Mouse (Mus musculus): ENCODE measurements around the gene Prss21.
"Not testable (repeated sequence)": the region's sequence is repeated elsewhere in the genome, so short reads cannot be mapped to it uniquely, and the experiment has no call there.

Gene Prss21

DNA sequence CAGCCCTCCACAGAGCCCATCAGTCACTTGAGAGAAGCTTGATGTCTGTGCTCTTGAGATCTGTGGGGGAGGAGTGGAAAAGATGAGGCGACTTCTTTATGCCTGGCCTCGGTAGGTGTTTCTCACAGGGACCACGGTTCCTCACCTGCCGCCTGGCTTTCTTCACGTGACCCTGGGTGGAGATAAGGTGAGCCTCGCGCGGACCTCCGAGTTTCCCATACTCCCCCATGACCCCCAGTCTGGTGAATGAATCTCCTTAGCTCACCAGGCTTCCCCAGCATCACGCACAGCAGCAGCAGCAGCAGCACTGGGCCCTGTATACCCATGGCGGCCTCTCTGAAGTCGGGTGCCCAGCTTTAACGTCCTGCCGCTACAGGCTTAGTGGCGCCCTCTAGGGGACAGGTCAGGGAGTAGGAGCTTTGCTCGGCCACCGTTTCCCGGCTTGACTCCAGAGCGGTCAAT lies 24.0 kb upstream of the Prss21 start, which contains the start of the genes Prss32 and Prss41:
Gene Prss32, plus strand, starts transcription at position 44 of the 462 bp plus-strand sequence.
Gene Prss41, minus strand, starts transcription at position 361 of the 462 bp plus-strand sequence.
- DNase-seq (ENCODE audit: low read depth, low spot score): peak; percentile 74
- no peaks in the 10 kb centered on the region; the same call in 1 of the 2 replicates for H3K27me3 ChIP-seq (ENCODE audit: control insufficient read depth, insufficient read depth, low read length, poor library complexity, severe bottlenecking)
- no peaks in the 10 kb centered on the region for H3K36me3 ChIP-seq (ENCODE audit: control insufficient read depth, insufficient read depth, low read length, poor library complexity, severe bottlenecking)

DNA sequence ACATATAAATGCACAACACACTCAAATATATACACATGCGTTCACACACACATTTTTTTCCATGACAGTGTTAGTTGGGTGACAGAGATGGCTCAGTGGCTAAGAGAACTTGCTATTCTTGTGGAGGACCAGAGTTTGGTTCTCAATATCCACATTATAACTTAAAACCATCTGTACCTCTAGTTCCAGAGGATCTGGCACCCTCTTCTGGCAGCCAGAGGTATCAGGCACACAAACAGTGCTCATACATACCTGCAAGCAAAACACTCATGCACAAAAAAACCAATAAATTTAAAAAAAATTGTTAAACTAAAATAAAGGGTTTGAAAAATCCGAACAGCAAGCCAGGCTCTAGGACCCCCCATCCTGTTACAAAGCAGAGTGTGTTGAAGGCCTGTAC lies 17.8 kb upstream of the Prss21 start:
- peak; percentile 37 for DNase-seq (ENCODE audit: low read depth, low spot score)
- Histone ChIP-seq H3K27me3 (ENCODE audit: control insufficient read depth, insufficient read depth, low read length, poor library complexity, severe bottlenecking) (no peaks in the 10 kb centered on the region), H3K36me3 (ENCODE audit: control insufficient read depth, insufficient read depth, low read length, poor library complexity, severe bottlenecking) (no peaks in the 10 kb centered on the region)

DNA sequence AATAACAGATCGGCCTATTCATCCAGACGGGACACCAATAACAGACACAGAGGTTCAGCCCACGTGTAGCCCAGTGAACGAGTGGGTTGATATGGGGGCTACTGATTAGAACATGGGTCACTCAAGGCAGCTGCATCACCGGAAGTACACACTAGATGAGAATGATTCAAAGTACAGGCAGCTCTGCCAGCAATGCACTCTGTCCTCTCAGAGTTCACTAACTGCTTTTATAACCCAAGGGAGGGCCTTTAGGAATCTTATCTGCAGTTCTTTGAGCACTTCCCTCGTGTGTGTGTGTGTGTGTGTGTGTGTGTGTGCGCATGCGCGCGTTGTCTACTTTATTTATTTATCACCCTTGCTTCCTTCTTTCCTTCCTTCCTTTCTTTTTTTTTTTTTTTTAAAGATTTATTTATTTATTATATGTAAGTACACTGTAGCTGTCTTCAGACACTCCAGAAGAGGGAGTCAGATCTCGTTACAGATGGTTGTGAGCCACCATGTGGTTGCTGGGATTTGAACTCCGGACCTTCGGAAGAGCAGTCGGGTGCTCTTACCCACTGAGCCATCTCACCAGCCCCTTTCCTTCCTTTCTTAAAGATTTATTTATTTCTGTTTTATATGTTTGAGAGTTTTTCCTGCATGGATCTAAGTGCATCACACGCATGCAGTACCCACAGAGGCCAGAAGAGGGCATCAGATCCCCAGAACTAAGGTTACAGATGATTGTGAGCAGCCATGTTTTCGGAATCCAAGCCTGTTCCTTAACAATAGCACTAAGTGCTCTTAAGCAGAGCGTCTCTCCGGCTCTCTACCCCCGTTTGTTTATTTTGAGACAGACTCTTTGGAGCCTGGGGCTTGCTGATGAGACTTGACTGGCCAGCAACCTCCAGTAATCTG lies 16.8 kb upstream of the Prss21 start:
- H3K36me3 ChIP-seq (ENCODE audit: control insufficient read depth, insufficient read depth, low read length, poor library complexity, severe bottlenecking): no peaks in the 10 kb centered on the region
- H3K27me3 ChIP-seq (ENCODE audit: control insufficient read depth, insufficient read depth, low read length, poor library complexity, severe bottlenecking): no peaks in the 10 kb centered on the region

DNA sequence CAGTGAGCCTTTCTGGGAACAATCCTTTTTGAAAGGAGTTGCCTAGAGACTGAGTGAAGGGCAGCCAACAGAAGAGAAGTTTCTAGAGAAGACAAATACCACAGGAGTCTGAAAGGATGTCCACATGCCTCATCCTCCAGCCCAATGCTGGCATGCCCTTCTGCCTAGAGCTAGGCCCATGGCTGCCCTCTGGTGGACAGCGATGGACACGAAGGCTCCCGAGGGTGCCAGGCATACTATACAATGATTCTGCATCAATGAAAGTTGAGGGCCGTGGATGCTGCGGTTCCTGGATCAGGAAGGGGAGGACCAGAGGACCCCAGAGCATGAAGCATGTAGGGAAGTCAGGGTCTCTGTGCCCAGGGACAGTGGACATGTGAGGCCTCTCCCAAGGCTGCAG lies 14.6 kb upstream of the Prss21 start:
- peak; percentile 69 for DNase-seq (ENCODE audit: low read depth, low spot score)
- no peaks in the 10 kb centered on the region for H3K27me3 ChIP-seq (ENCODE audit: control insufficient read depth, insufficient read depth, low read length, poor library complexity, severe bottlenecking)
- no peaks in the 10 kb centered on the region for H3K36me3 ChIP-seq (ENCODE audit: control insufficient read depth, insufficient read depth, low read length, poor library complexity, severe bottlenecking)

More for the DNA sequence above, 16.8 kb upstream of the Prss21 start:
- peak; percentile 76 for DNase-seq (ENCODE audit: low read depth, low spot score)

DNA sequence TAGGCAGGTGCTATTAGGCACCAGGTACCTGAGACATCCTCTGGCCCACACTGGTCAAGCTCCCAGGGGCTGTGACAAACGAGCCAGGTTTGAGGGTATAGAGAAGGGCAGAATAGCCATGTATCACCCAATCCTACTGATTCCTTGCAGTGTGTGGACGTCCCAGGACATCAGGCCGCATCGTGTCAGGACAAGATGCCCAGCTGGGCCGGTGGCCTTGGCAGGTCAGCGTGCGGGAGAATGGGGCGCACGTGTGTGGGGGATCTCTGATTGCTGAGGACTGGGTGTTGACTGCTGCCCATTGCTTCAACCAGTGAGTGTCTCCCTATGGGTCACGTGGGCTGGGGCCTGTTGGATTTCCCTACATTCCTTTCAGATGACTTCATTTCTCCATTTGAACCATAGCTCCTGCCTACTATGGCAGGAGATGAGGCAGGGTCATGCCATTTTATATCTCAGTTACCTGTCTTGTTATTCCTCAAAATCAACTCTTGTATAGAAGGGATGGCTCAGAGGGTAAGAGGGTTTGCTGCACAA lies 13.6 kb upstream of the Prss21 start:
- H3K36me3 ChIP-seq (ENCODE audit: control insufficient read depth, insufficient read depth, low read length, poor library complexity, severe bottlenecking): no peaks in the 10 kb centered on the region
- DNase-seq (ENCODE audit: low read depth, low spot score): no peak
- H3K27me3 ChIP-seq (ENCODE audit: control insufficient read depth, insufficient read depth, low read length, poor library complexity, severe bottlenecking): no peaks in the 10 kb centered on the region

DNA sequence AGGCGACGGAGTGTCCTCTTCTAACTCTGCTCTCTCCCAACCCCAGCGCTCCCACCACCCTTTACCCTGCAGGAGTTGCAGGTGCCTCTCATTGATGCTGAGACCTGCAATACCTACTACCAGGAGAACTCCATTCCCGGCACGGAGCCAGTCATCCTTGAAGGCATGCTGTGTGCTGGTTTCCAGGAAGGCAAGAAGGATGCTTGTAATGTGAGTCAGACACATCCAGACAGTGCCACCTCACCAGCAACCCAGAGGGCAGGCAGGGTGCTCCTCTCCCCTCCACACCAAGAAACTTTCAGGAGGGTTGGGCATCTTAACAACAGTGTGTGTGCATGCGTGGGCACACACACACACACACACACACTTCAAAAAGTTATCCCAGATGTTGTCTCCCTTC lies 10.7 kb upstream of the Prss21 start:
- H3K36me3 ChIP-seq (ENCODE audit: control insufficient read depth, insufficient read depth, low read length, poor library complexity, severe bottlenecking): no peaks in the 10 kb centered on the region
- DNase-seq (ENCODE audit: low read depth, low spot score): no peak
- H3K27me3 ChIP-seq (ENCODE audit: control insufficient read depth, insufficient read depth, low read length, poor library complexity, severe bottlenecking): no peaks in the 10 kb centered on the region

DNA sequence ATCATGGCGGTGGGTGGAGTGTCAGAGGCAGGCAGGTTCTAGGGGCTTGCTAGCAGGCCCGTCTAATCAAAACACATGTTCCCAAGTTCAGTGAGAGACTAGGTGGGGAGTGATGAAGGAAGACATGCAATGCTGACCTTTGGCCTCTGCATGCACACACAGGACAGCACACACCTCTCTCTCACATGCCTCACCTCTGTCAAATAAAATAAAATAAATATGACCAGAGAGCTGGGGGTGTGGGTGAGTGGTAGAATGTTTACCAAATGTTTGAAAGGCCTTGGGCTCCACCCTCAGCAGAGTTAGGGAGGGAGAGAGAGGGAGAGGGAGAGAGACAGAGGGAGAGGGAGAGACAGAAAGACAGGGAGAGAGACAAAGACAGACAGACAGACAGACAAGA lies 9.9 kb upstream of the Prss21 start:
- Histone ChIP-seq H3K27me3 (ENCODE audit: control insufficient read depth, insufficient read depth, low read length, poor library complexity, severe bottlenecking) (no peaks in the 10 kb centered on the region), H3K36me3 (ENCODE audit: control insufficient read depth, insufficient read depth, low read length, poor library complexity, severe bottlenecking) (no peaks in the 10 kb centered on the region)
- DNase-seq (ENCODE audit: low read depth, low spot score): no peak

DNA sequence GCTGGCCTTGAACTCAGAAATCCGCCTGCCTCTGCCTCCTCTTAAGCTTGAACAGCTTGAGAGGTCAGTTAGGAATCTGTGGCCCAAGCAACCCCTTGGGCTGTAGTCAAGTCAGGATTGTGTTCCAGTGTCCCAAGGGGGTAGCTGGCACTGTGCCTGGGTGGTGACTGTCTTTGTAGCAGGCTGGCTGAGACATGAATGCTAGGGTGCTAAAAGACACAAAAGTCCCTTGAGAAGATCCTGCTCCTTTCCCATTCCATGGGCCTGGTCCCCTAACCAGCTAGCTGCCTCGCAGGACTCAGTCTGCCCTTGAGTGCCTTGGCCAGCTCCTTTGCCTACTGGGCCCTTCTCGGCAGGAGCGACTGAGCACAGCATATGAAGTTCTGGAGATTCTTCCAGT lies 4.9 kb upstream of the Prss21 start:
- Histone ChIP-seq H3K36me3 (ENCODE audit: control insufficient read depth, insufficient read depth, low read length, poor library complexity, severe bottlenecking) (no peaks in the 10 kb centered on the region), H3K27me3 (ENCODE audit: control insufficient read depth, insufficient read depth, low read length, poor library complexity, severe bottlenecking) (no peaks in the 10 kb centered on the region)
- no peak for DNase-seq (ENCODE audit: low read depth, low spot score)

DNA sequence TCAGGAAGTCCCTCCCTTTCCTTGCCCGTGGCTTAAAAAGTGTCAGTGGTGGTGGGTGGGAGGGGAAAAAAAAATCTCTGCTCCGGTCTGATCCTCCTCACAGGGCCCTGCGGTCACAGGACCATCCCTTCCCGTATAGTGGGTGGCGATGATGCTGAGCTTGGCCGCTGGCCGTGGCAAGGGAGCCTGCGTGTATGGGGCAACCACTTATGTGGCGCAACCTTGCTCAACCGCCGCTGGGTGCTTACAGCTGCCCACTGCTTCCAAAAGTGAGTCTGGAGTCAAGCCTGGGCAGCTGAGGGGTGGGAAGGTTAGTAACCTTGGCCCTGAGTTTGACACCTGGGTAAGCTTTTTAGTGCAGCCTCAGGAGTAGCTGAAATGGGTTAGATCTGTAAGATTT lies 657 bp downstream of the Prss21 start:
- no peak for DNase-seq (ENCODE audit: low read depth, low spot score)
- H3K36me3 ChIP-seq (ENCODE audit: control insufficient read depth, insufficient read depth, low read length, poor library complexity, severe bottlenecking): no peaks in the 10 kb centered on the region
- no peaks in the 10 kb centered on the region for H3K27me3 ChIP-seq (ENCODE audit: control insufficient read depth, insufficient read depth, low read length, poor library complexity, severe bottlenecking)

DNA sequence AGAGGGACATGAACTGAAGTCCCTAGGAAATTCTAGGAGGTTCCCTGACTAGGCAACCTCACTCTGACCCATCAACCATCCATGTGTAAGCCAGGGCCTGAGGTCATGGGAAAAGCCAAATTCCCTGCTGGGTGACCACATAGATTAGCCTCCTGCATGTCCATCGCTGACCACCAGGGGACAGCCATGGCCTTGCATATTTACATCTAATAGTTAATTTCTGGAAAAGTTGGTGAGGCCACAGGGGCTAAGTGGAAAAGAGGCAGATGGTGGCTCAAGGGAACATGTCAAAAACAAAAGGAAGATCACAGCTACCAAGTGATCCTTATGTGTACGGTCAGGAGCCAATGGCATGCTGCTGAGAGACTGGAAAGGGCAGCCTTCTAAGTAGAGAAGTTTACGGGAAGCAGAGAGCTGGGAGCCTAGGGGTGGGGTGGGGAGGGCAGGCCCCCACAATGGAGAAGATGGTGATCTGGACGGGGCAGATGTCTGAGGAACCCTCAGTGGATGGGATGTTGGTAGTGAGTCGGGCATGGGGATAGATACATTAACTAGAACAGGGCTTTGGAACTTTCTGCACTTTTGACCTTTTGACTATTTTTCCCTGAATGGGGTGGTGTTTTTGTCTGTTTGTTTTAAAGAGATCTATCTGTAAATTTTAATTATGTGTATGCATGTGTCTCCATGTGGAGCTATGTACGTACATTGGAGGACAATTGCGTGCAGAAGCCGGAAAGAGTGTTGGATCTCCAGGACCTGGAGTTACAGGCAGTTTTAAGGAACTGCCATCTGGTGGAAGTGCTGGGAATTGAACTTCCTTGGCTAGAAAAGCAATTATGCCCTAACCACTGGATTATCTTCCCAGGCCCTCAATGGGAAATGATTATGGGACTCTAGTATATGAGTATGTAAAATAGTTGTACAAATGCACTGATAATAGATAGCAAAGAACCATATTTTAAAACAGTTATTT lies 6.3 kb downstream of the Prss21 start:
- H3K27me3 ChIP-seq (ENCODE audit: control insufficient read depth, insufficient read depth, low read length, poor library complexity, severe bottlenecking): no peaks in the 10 kb centered on the region; the same call in 1 of the 2 replicates
- DNase-seq (ENCODE audit: low read depth, low spot score): peak; percentile 26
- H3K36me3 ChIP-seq (ENCODE audit: control insufficient read depth, insufficient read depth, low read length, poor library complexity, severe bottlenecking): no peaks in the 10 kb centered on the region

DNA sequence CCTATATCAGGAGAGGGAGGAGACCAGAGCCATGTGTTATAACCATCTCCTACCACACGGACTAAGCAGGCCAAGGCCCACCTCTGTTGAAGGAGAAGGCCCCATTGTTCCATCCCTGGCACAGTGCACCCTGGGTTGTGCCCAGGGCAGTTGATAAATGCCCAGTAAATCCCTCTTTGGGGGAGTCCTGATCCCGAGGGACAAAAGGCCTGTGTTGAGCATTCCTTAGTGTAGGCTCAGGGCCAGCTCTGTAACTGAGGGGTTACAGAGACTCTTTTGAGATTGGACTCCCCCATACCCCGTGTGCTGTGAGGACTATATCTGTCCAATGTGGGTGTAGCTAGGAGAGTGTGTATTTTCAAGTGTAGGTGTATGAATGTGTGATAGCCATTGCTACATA lies 8.9 kb downstream of the Prss21 start:
- no peak for DNase-seq (ENCODE audit: low read depth, low spot score)
- no peaks in the 10 kb centered on the region; the same call in 1 of the 2 replicates for H3K27me3 ChIP-seq (ENCODE audit: control insufficient read depth, insufficient read depth, low read length, poor library complexity, severe bottlenecking)
- H3K36me3 ChIP-seq (ENCODE audit: control insufficient read depth, insufficient read depth, low read length, poor library complexity, severe bottlenecking): no peaks in the 10 kb centered on the region

DNA sequence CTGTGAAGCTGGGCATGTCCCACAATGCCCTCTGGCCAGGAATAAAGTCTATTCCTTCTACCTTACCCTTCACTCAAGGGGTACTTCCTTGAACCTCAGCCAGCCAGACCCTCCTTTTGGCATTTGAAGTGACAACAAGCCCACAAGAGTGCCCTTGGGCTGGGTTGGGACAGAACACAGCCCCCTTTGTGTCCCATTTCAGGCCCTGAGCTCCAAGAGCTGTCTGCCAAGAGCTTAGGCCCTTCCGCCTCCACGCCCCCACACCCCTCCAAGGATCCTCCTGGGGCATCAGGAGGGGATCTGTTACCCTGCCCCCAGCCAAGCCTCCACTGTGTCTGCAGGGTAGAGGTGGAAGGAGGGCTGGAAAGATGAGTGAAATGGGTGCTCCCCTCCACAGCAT lies 9.3 kb downstream of the Prss21 start:
- no peaks in the 10 kb centered on the region; the same call in 1 of the 2 replicates for H3K27me3 ChIP-seq (ENCODE audit: control insufficient read depth, insufficient read depth, low read length, poor library complexity, severe bottlenecking)
- H3K36me3 ChIP-seq (ENCODE audit: control insufficient read depth, insufficient read depth, low read length, poor library complexity, severe bottlenecking): no peaks in the 10 kb centered on the region
- no peak for DNase-seq (ENCODE audit: low read depth, low spot score)

DNA sequence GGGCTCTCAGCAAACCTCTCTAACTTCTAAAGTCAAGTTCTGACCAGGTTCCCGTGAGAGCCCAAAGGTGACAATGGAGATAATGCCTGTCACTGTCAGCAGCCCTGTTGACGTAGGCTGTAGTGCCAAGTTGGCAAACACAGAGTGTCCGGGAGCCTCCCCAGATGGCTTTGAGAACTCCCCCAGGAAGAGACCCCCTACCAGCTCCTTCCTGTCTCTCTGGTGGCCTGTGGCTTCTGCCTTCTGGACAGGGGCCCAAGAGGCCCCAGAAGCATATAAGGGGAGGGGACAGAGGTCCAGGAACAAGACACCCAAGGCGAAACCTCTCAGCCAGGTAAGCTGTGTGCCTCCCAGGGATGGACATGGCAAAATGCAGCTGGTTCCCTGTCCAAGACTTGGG lies 12.7 kb downstream of the Prss21 start, which contains the start of the genes Dcpp1 and Dcpp2:
Gene Dcpp1, plus strand, starts transcription at position 301 of the 400 bp plus-strand sequence.
Gene Dcpp2, plus strand, starts transcription at position 305 of the 400 bp plus-strand sequence.
- not testable (repeated sequence) for H3K36me3 ChIP-seq (ENCODE audit: control insufficient read depth, insufficient read depth, low read length, poor library complexity, severe bottlenecking); DNase-seq (ENCODE audit: low read depth, low spot score); H3K27me3 ChIP-seq (ENCODE audit: control insufficient read depth, insufficient read depth, low read length, poor library complexity, severe bottlenecking)

DNA sequence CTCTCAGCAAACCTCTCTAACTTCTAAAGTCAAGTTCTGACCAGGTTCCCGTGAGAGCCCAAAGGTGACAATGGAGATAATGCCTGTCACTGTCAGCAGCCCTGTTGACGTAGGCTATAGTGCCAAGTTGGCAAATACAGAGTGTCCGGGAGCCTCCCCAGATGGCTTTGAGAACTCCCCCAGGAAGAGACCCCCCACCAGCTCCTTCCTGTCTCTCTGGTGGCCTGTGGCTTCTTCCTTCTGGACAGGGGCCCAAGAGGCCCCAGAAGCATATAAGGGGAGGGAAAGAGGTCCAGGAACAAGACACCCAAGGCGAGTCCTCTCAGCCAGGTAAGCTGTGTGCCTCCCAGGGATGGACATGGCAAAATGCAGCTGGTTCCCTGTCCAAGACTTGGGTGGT lies 49.3 kb downstream of the Prss21 start, which contains the start of gene Dcpp3:
Gene Dcpp3, plus strand, starts transcription at position 301 of the 400 bp plus-strand sequence.
- not testable (repeated sequence) for H3K36me3 ChIP-seq (ENCODE audit: control insufficient read depth, insufficient read depth, low read length, poor library complexity, severe bottlenecking); H3K27me3 ChIP-seq (ENCODE audit: control insufficient read depth, insufficient read depth, low read length, poor library complexity, severe bottlenecking); DNase-seq (ENCODE audit: low read depth, low spot score)
